Mouse (Mus musculus) spleen, adult 12 weeks (tissue): Measurements from ENCODE around the gene Eif2ak2.
A peak's percentile ranks its signal among the peaks of the same experiment; 100 is the strongest.

Experiments
- DNase-seq: peaks from one replicate; pipeline ENCODE4 v3.0.0; 2022; ENCODE audit warnings: low spot score

Gene Eif2ak2

DNA sequence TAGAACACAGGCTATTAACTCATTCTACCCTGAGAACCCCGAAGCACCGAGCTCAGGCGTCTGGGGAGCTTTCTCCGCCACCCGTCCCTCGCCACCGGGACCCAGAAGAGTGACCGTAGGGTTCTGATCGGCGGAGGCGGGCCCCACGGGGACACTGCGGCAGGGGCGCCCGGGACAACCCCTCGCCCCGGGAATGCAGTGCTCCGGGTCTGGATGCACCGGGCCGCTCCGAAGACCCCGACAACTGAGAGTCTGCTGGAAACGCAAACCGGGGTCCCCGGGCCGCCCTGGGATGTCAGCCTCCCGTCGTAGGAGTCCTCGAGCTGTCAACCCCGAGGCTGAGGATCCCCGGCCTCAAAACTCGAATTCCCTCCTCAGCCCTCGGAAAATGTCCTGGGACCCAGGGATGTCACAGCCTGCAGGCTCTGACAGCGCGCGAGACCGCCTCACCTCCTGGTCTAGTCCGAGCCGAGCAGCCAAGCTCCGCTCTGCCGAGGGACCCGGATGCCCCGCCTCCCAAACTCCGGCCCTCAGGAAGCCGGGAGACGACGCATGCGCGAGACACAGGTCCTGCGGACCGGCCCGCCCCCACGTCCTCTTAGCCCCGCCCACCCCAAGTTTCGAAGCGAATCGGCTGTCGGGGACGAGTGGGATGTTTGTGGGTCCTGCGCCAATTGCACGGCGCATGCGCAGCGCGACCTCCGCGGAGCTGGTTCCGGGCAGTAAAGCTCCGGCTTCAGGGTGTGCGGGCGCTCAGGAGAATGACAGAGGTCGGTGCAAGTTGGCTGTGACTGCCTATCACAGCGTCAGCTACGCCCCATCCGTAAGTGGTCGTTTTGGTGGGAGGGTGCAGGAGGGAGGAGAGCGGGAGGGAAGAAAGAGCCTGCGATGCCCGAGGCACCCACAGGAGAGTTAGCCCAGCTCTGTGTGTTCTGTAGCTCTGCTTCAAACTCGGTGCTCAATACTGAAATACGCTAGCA is 47.2 kb downstream of the Eif2ak2 start, which contains the start of the genes Heatr5b and Gpatch11:
Gene Heatr5b (minus strand): TSS at position 509 of the 980 bp plus-strand sequence.
Gene Gpatch11 (plus strand): TSS at position 712 of the 980 bp plus-strand sequence.
- peak; percentile 89 for DNase-seq

DNA sequence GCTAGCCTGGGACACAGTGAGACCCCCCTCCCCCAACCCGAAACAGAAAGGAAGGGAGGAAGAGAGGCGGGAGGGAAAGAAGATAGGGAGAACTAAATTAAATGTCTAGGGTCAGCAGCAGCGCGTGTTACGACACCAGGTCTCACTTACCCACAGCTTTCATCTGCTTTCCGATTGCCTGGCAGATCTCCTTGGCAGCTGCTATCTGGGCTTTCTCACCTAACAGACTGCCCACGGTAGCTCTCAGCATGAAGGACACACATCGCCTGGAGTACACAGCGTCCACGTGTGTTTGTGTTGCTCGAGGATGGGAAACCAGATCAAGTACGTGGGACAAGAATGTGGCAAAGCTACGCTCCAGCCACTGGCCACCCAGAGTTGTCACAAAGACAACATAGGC is 58.0 kb downstream of the Eif2ak2 start:
- DNase-seq = no peak

DNA sequence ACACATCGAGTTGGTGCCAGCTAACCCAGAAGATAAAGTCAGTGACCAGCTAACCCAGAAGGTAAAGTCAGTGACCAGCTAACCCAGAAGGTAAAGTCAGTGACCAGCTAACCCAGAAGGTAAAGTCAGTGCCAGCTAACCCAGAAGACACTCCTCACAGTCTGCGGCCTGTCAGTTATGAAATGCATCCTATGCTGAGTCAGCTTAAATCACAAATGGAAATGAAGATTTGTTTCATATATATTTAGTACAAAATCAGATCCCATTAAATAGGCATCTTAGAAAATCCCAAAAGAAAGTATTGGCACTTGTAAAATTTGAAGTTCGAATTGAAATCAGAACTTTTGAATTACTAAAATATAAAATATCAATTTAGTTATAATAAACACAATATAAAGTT is 72.8 kb downstream of the Eif2ak2 start:
- no peak for DNase-seq

DNA sequence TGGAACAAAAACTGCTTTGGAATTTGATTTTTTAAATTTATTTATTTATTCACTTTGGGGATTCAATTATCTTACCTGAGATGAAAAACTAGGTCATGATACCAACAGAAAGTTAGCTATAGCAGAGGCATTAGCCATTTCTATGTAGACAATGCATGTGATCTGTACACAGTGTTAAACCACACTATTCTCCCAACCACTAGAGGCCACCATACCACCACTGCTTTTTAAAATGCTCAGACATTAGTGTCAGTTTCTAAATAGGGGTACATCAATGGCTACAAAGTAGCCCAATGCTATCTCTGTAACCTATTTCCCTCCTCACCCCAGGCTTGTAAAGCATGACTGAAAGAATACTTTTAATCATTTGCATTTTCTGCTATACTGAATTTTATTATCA is 73.4 kb downstream of the Eif2ak2 start:
- DNase-seq = no peak
